In genomic region chr1:63445149-63445609, GRCm38 (mm10) we compare ENCODE assay signal across 9 mouse cellular contexts. TPM values are rescaled to one million over a fixed set of nuclear protein-coding genes. Genes with fewer than 3 reads are reported as not detected.
DNase-seq lines count a peak whose midpoint lies in the region; ATAC-seq lines count a peak whose summit lies in the region.
"Had no signal": no experiment of that assay in that cellular context is flagged by ENCODE, and none has a peak within 500 bp of the region (broad histone marks: within the 10 kb centered on the region; RNA-seq: fewer than 3 reads in every experiment).

No protein-coding gene starts in this region.

- H3K4me2 ChIP-seq in heart, embryonic 14.5 days (ENCODE audit: low read length): peak overlapping the region; percentile 97
- peak overlapping the region; percentile 90 for H3K4me2 ChIP-seq in hindbrain, embryonic 13.5 days
- H3K4me2 ChIP-seq in limb, embryonic 15.5 days: peak overlapping the region; percentile 99

- ATAC-seq in heart, embryonic 14.5 days (ENCODE audit: insufficient number of reproducible peaks, insufficient read depth, low FRiP score, low read depth): no peak
- peak; percentile 65 for ATAC-seq in hindbrain, embryonic 13.5 days (ENCODE audit: low FRiP score)
- ATAC-seq in limb, embryonic 15.5 days (ENCODE audit: insufficient number of reproducible peaks, low FRiP score, low TSS enrichment, low read depth): no peak

- intact Hi-C loops in heart, postnatal 25 days (cut with DNase I): no loop called here

- peaks cover 37% of the 10 kb centered on the region for H3K27me3 ChIP-seq in heart, embryonic 14.5 days (ENCODE audit: control insufficient read depth, insufficient read depth, low read length)
- no peaks in the 10 kb centered on the region for H3K27me3 ChIP-seq in hindbrain, embryonic 13.5 days
- H3K27me3 ChIP-seq in limb, embryonic 15.5 days: peaks cover 18% of the 10 kb centered on the region

- peak overlapping the region in 1 of 2 experiments; percentile 56; a peak in 3 of 4 replicates for H3K4me3 ChIP-seq in heart, embryonic 14.5 days (ENCODE audit: control insufficient read depth in 1 of 2, insufficient read depth in 1 of 2, low read depth in 1 of 2, low read length in 2 of 2)
- peak overlapping the region; percentile 81 for H3K4me3 ChIP-seq in hindbrain, embryonic 13.5 days
- H3K4me3 ChIP-seq in limb, embryonic 15.5 days: peak overlapping the region; percentile 63

- H3K36me3 ChIP-seq in heart, embryonic 14.5 days (ENCODE audit: control insufficient read depth, insufficient read depth, low read length): no peaks in the 10 kb centered on the region
- H3K36me3 ChIP-seq in hindbrain, embryonic 13.5 days: no peaks in the 10 kb centered on the region
- no peaks in the 10 kb centered on the region for H3K36me3 ChIP-seq in limb, embryonic 15.5 days

- DNase-seq in heart, postnatal 25 days (ENCODE audit: low spot score): no peak
- peak; percentile 67 for DNase-seq in cerebellum, adult 9-11 months
- peak; percentile 48 for DNase-seq in telencephalon, adult 2 months (ENCODE audit: low read depth, low spot score)
- no peak for DNase-seq in kidney, adult 8-10 months
- no peak for DNase-seq in lung, postnatal 10 days

- H3K9me3 ChIP-seq in heart, embryonic 14.5 days (ENCODE audit: control insufficient read depth, low read length): no peaks in the 10 kb centered on the region
- H3K9me3 ChIP-seq in hindbrain, embryonic 13.5 days: no peaks in the 10 kb centered on the region
- H3K9me3 ChIP-seq in limb, embryonic 15.5 days: no peaks in the 10 kb centered on the region

- no peak overlapping the region for H3K27ac ChIP-seq in heart, embryonic 14.5 days (replicated peaks in 1 of 2; ENCODE audit: control insufficient read depth in 1 of 2, insufficient read depth in 1 of 2, low read depth in 2 of 2, low read length in 2 of 2)
- H3K27ac ChIP-seq in hindbrain, embryonic 13.5 days: peak overlapping the region; percentile 85
- no peak overlapping the region for H3K27ac ChIP-seq in limb, embryonic 15.5 days

- WGBS in heart, embryonic 14.5 days: 49% methylated on average over 10 of the region's 10 CpGs
- WGBS in hindbrain, embryonic 13.5 days: 57% methylated on average over 10 of the region's 10 CpGs
- 64% methylated on average over 10 of the region's 10 CpGs for WGBS in limb, embryonic 15.5 days

- no peak overlapping the region for H3K9ac ChIP-seq in heart, embryonic 14.5 days (ENCODE audit: low read length)
- peak overlapping the region; percentile 93 for H3K9ac ChIP-seq in hindbrain, embryonic 13.5 days
- no peak overlapping the region for H3K9ac ChIP-seq in limb, embryonic 15.5 days

- H3K4me1 ChIP-seq in heart, embryonic 14.5 days (ENCODE audit: control insufficient read depth in 2 of 2, insufficient read depth in 2 of 2, low read length in 2 of 2): no peaks in the 10 kb centered on the region
- peaks cover 14% of the 10 kb centered on the region; the same call in 1 of the 2 replicates for H3K4me1 ChIP-seq in hindbrain, embryonic 13.5 days (replicated peaks)
- peaks cover 10% of the 10 kb centered on the region for H3K4me1 ChIP-seq in limb, embryonic 15.5 days

RNA-seq across cellular contexts. Expression of gene Adam23, which starts 0.5 kb away (rescaled TPM):
- polyA plus RNA-seq in heart, embryonic 14.5 days (2014; fragmentation: Nextera tagmentation; extraction: Ambion mirVana): 1.9 and 2.1 TPM in 2 replicates
- 1 to 10 TPM; 2.2 to 2.8 TPM for total RNA-seq in heart, postnatal 25 days (2021)
- polyA plus RNA-seq in hindbrain, embryonic 13.5 days (2015; fragmentation: Nextera tagmentation; extraction: Ambion mirVana): 12.0 and 13.3 TPM in 2 replicates
- 1.5 and 2.5 TPM in 2 replicates for polyA plus RNA-seq in limb, embryonic 15.5 days (2015; fragmentation: Nextera tagmentation; extraction: Ambion mirVana)
- total RNA-seq: neutrophil, adult 5-6 weeks had no signal

Comparison
In these comparisons a context has a peak if more than half of its experiments do, and no peak if none do; other contexts are left out.
1. DNase-seq: peak in cerebellum, adult 9-11 months (single experiment) and telencephalon, adult 2 months (single experiment); none in heart, postnatal 25 days (single experiment), kidney, adult 8-10 months (0 of 2) and lung, postnatal 10 days (single experiment).
2. Peak in every context shown above with its lines, with median percentiles within 50 percentile points of each other: H3K4me2 ChIP-seq.